Mouse (Mus musculus) bone marrow, adult 2 months (tissue): ENCODE measurements at regions not wholly inside any gene's neighbourhood (a gene's known extent, or its start where the extent isn't known, plus 50 kb on each side); places are given as distances from the start of the nearest gene placed in this dataset.

Experiments
- CTCF ChIP-seq: fragments of 200-500 bp; IDR thresholded peaks from 2 replicates; pipeline ENCODE4 v1.5.1; 2011; ENCODE audit warnings: low read length, control low read depth; ENCODE audit not compliant: control insufficient read depth, insufficient read depth
- POLR2A ChIP-seq: fragments of 200-500 bp; IDR thresholded peaks from 2 replicates; pipeline ENCODE4 v1.6.1; 2011; ENCODE audit warnings: low read depth, mild to moderate bottlenecking, control low read depth, low read length, borderline replicate concordance; ENCODE audit not compliant: control insufficient read depth

DNA sequence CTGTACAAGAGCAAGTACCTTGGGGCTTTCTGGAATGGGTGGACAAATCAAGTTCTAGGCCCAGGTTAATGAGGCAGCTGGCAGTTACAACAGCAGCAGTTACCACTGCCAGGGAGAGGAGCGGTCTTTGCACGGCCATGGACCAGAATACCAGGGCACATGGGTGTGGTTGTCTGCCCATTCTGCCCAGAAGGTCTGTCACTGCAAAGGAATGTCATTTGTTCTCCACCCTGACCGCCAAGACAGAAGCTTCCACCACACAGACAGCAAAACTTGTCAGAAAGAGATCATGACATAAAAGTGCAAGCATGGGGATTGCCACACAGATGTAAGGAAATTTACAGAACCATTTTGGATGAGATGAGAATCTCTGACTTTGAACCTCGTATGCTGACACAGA, 151.8 kb upstream of the Pabpc6 start:
- TF ChIP-seq POLR2A (no peak), CTCF (no peak)
